Mouse (Mus musculus) heart, postnatal 0 days (tissue): ENCODE data around the gene Pard3. TPM values are rescaled to one million over a fixed set of nuclear protein-coding genes. Genes with fewer than 3 reads are reported as not detected.

Experiments
- ATAC-seq: fragments of 200-750 bp; cut with Nextera tagmentation; 2 replicates; pipeline ENCODE4 v1.8.0; 2017; ENCODE audit warnings: low read depth, moderate number of reproducible peaks, moderate library complexity; ENCODE audit not compliant: insufficient read depth
- DNase-seq: peaks from one replicate; pipeline ENCODE4 v3.0.0-alpha.2; 2016; ENCODE audit warnings: low spot score
- H3K27ac ChIP-seq: fragments of 300-500 bp; sonication (generic); 2 replicates; pipeline ENCODE4 v1.5.1; 2014; ENCODE audit warnings: low read depth, mild to moderate bottlenecking
- H3K27me3 ChIP-seq: fragments of 300-500 bp; sonication (generic); 2 replicates; pipeline ENCODE4 v1.6.1; 2014; ENCODE audit warnings: low read length, mixed read lengths; ENCODE audit not compliant: control insufficient read depth, insufficient read depth
- H3K36me3 ChIP-seq: fragments of 300-500 bp; sonication (generic); replicated peaks from 2 replicates; pipeline ENCODE4 v1.6.1; 2014; ENCODE audit warnings: low read length, mixed read lengths; ENCODE audit not compliant: control insufficient read depth, insufficient read depth
- H3K4me1 ChIP-seq: fragments of 300-500 bp; sonication (generic); 2 replicates; pipeline ENCODE4 v1.6.1; 2014; ENCODE audit warnings: antibody characterized with exemption; ENCODE audit not compliant: control insufficient read depth, insufficient read depth
- H3K4me2 ChIP-seq: fragments of 300-500 bp; sonication (generic); 2 replicates; pipeline ENCODE4 v1.6.1; 2014; ENCODE audit warnings: low read depth, mild to moderate bottlenecking, low read length, moderate library complexity
- H3K4me3 ChIP-seq: fragments of 300-500 bp; sonication (generic); 2 replicates; pipeline ENCODE4 v1.5.1; 2014; ENCODE audit warnings: low read depth, low read length
- H3K9ac ChIP-seq: fragments of 300-500 bp; sonication (generic); replicated peaks from 2 replicates; pipeline ENCODE4 v1.6.1; 2014; ENCODE audit warnings: low read depth, low read length, mixed read lengths
- H3K9me3 ChIP-seq: fragments of 300-500 bp; sonication (generic); replicated peaks from 2 replicates; pipeline ENCODE4 v1.6.1; 2016; ENCODE audit warnings: low read length; ENCODE audit not compliant: control insufficient read depth
- CTCF ChIP-seq: IDR thresholded peaks from 2 replicates; pipeline ENCODE4 v1.5.1; 2016; ENCODE audit warnings: antibody characterized with exemption, control low read depth, low read depth
- EP300 ChIP-seq: IDR thresholded peaks from 2 replicates; pipeline ENCODE4 v1.6.1; 2016; ENCODE audit warnings: antibody characterized with exemption, low read depth
- WGBS: fragments of 180-500 bp; shearing (Covaris S2); extraction: QIAGEN DNeasy Blood & Tissue Kit; methylation state at CpG from one replicate; pipeline ENCODE4 v1.1.7; 2014; 5-methylcytosine and 5-hydroxymethylcytosine counted together
- polyA plus RNA-seq: library from polyadenylated mRNA; unstranded; fragments of >200 nt; fragmentation: Nextera tagmentation; extraction: Ambion mirVana; gene quantifications from 2 replicates; pipeline ENCODE4 v1.2.1, GENCODE M21; 2015
- total RNA-seq: library from RNA; depleted of rRNA; stranded (reverse); fragments of >200 nt; gene quantifications from 2 replicates; pipeline ENCODE4 v1.2.3, GENCODE M21; 2014; ENCODE audit warnings: low replicate concordance

The Pard3 gene
- total and polyA plus RNA-seq, 2 experiments from 2014 or later, result 9.2 to 13.8 TPM

GRCm38 (mm10) chr8:127294061-127294460 lies 230.4 kb downstream of the Pard3 start:
- TF ChIP-seq CTCF, result no peak
- TF ChIP-seq EP300, result no peak
- H3K4me2 ChIP-seq, result no peak overlapping the region
- no peak overlapping the region for H3K9ac ChIP-seq
- no peaks in the 10 kb centered on the region for H3K27me3 ChIP-seq
- no peak overlapping the region for H3K4me3 ChIP-seq
- no peaks in the 10 kb centered on the region for H3K36me3 ChIP-seq
- ATAC-seq (no peak), DNase-seq (no peak)
- WGBS, result 88% methylated on average over 6 of the region's 6 CpGs
- no peak overlapping the region for H3K27ac ChIP-seq
- H3K9me3 ChIP-seq, result no peaks in the 10 kb centered on the region
- no peaks in the 10 kb centered on the region for H3K4me1 ChIP-seq

GRCm38 (mm10) chr8:127295848-127296247 lies 232.2 kb downstream of the Pard3 start:
- Histone ChIP-seq H3K27me3 (no peaks in the 10 kb centered on the region), H3K9me3 (no peaks in the 10 kb centered on the region), H3K4me1 (no peaks in the 10 kb centered on the region), H3K4me3 (no peak overlapping the region), H3K9ac (no peak overlapping the region), H3K27ac (no peak overlapping the region), H3K36me3 (no peaks in the 10 kb centered on the region), H3K4me2 (no peak overlapping the region)
- 94% methylated on average over 13 of the region's 13 CpGs for WGBS
- DNase-seq, result no peak
- TF ChIP-seq EP300 (no peak), CTCF (no peak)
- no peak for ATAC-seq

GRCm38 (mm10) chr8:127300493-127300892 lies 236.8 kb downstream of the Pard3 start:
- ATAC-seq, result no peak
- Histone ChIP-seq H3K4me1 (peaks cover 10% of the 10 kb centered on the region; the same call in 1 of the 2 replicates), H3K9ac (no peak overlapping the region), H3K27me3 (no peaks in the 10 kb centered on the region), H3K27ac (no peak overlapping the region), H3K4me3 (no peak overlapping the region), H3K4me2 (no peak overlapping the region), H3K9me3 (no peaks in the 10 kb centered on the region), H3K36me3 (no peaks in the 10 kb centered on the region)
- TF ChIP-seq EP300, result no peak
- 96% methylated on average over 5 of the region's 5 CpGs for WGBS
- no peak for DNase-seq

- TF ChIP-seq EP300 (no peak), CTCF (no peak)
- Histone ChIP-seq H3K27ac (no peak overlapping the region), H3K27me3 (no peaks in the 10 kb centered on the region), H3K9ac (no peak overlapping the region), H3K9me3 (no peaks in the 10 kb centered on the region), H3K4me3 (no peak overlapping the region), H3K4me1 (peaks cover 10% of the 10 kb centered on the region; the same call in 1 of the 2 replicates), H3K36me3 (no peaks in the 10 kb centered on the region), H3K4me2 (no peak overlapping the region)
- ATAC-seq (no peak), DNase-seq (no peak)
- WGBS, result 62% methylated on average over 6 of the region's 6 CpGs
These were observed 239.3 kb downstream of the Pard3 start for GRCm38 (mm10) chr8:127302847-127303445.

- DNase-seq, result no peak
- no peak overlapping the region for H3K27ac ChIP-seq
- TF ChIP-seq EP300 (no peak), CTCF (no peak)
- WGBS, result 84% methylated on average over 5 of the region's 5 CpGs
- H3K27me3 ChIP-seq, result no peaks in the 10 kb centered on the region
- no peak overlapping the region for H3K9ac ChIP-seq
- H3K36me3 ChIP-seq, result 0 out of 2 replicates have a peak, but pooled peaks cover 4% of the 10 kb centered on the region
- no peaks in the 10 kb centered on the region for H3K9me3 ChIP-seq
- no peak overlapping the region for H3K4me3 ChIP-seq
- no peak for ATAC-seq
- no peak overlapping the region for H3K4me2 ChIP-seq
- H3K4me1 ChIP-seq, result peaks cover 10% of the 10 kb centered on the region; the same call in 1 of the 2 replicates
These were observed 243.3 kb downstream of the Pard3 start for GRCm38 (mm10) chr8:127307026-127307425.

- no peak for ATAC-seq
These were observed 245.7 kb downstream of the Pard3 start for GRCm38 (mm10) chr8:127309363-127309762.

More at GRCm38 (mm10) chr8:127309363-127309762, 245.7 kb downstream of the Pard3 start:
- no peak for TF ChIP-seq CTCF
- no peak for TF ChIP-seq EP300
- Histone ChIP-seq H3K36me3 (0 out of 2 replicates have a peak, but pooled peaks cover 4% of the 10 kb centered on the region), H3K27ac (no peak overlapping the region), H3K4me1 (0 out of 2 replicates have a peak, but pooled peaks cover 4% of the 10 kb centered on the region), H3K9me3 (no peaks in the 10 kb centered on the region), H3K4me3 (no peak overlapping the region), H3K9ac (no peak overlapping the region), H3K27me3 (no peaks in the 10 kb centered on the region), H3K4me2 (no peak overlapping the region)
- DNase-seq, result no peak
- 72% methylated on average over 1 of the region's 1 CpGs for WGBS
